Mouse (Mus musculus) midbrain, embryonic 11.5 days (tissue): ENCODE data around the gene Rmi2. TPM values are rescaled to one million over a fixed set of nuclear protein-coding genes. Genes with fewer than 3 reads are reported as not detected.

ENCODE experiments used
- ATAC-seq: fragments of 200-750 bp; cut with Nextera tagmentation; 2 replicates; pipeline ENCODE4 v1.8.0; 2017; ENCODE audit warnings: moderate TSS enrichment, moderate library complexity; ENCODE audit not compliant: low FRiP score
- DNase-seq: peaks from one replicate; pipeline ENCODE4 v3.0.0; 2015; ENCODE audit warnings: low spot score; ENCODE audit errors: missing footprints
- H3K27ac ChIP-seq: fragments of 300-500 bp; sonication (generic); 2 replicates; pipeline ENCODE4 v1.5.1; 2014; ENCODE audit warnings: low read depth, low read length
- H3K27me3 ChIP-seq: fragments of 300-500 bp; sonication (generic); 2 replicates; pipeline ENCODE4 v1.6.1; 2014; ENCODE audit warnings: mild to moderate bottlenecking, low read length, moderate library complexity, mixed read lengths; ENCODE audit not compliant: control insufficient read depth, insufficient read depth
- H3K36me3 ChIP-seq: fragments of 300-500 bp; sonication (generic); 2 replicates; pipeline ENCODE4 v1.6.1; 2014; ENCODE audit warnings: mild to moderate bottlenecking, low read length, moderate library complexity, mixed read lengths; ENCODE audit not compliant: control insufficient read depth, insufficient read depth
- H3K4me1 ChIP-seq: fragments of 300-500 bp; sonication (generic); 2 replicates; pipeline ENCODE4 v1.6.1; 2014; ENCODE audit warnings: low read length; ENCODE audit not compliant: control insufficient read depth, insufficient read depth
- H3K4me2 ChIP-seq: fragments of 300-500 bp; sonication (generic); 2 replicates; pipeline ENCODE4 v1.6.1; 2014; ENCODE audit warnings: mild to moderate bottlenecking, moderate library complexity
- H3K4me3 ChIP-seq: fragments of 300-500 bp; sonication (generic); 2 replicates; pipeline ENCODE4 v1.5.1; 2014; ENCODE audit warnings: low read depth, low read length
- H3K9ac ChIP-seq: fragments of 300-500 bp; sonication (generic); 2 replicates; pipeline ENCODE4 v1.6.1; 2014; ENCODE audit warnings: low read length
- H3K9me3 ChIP-seq: fragments of 300-500 bp; sonication (generic); 2 replicates; pipeline ENCODE4 v1.6.1; 2016; ENCODE audit warnings: low read length; ENCODE audit not compliant: control insufficient read depth
- WGBS: fragments of 180-500 bp; shearing (Covaris S2); extraction: QIAGEN DNeasy Blood & Tissue Kit; methylation state at CpG from one replicate; pipeline ENCODE4 v1.1.7; 2014; 5-methylcytosine and 5-hydroxymethylcytosine counted together
- polyA plus RNA-seq: library from polyadenylated mRNA; unstranded; fragments of >200 nt; fragmentation: Nextera tagmentation; extraction: Ambion mirVana; gene quantifications from 2 replicates; pipeline ENCODE4 v1.2.1, GENCODE M21; 2014

The Rmi2 gene
- polyA plus RNA-seq, 1 experiment from 2014 or later = 2.9 TPM

DNA sequence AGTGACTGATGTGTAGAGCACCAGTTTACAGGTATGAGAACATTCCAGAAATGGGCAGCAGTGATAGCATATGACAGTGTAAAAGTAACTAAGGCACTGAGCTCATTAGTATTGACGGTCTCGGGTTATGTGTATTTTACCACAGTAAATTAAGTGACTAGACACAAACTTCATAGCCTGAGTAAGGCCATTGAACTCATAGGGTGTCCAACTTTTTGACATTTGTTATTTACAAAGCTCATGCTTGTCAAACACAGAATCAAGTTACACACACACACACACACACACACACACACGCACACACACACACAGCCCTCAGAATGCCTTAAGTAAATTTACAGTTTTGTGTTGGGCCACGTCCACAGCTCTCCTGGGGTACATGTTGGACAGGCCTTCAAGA lies 105.1 kb downstream of the Rmi2 start:
- no peaks in the 10 kb centered on the region for H3K9me3 ChIP-seq
- no peak overlapping the region for H3K4me2 ChIP-seq
- no peaks in the 10 kb centered on the region for H3K27me3 ChIP-seq
- H3K9ac ChIP-seq = no peak overlapping the region
- DNase-seq (no peak), ATAC-seq (no peak)
- H3K4me1 ChIP-seq = peaks cover 13% of the 10 kb centered on the region
- no peaks in the 10 kb centered on the region for H3K36me3 ChIP-seq
- H3K27ac ChIP-seq = no peak overlapping the region
- H3K4me3 ChIP-seq = no peak overlapping the region
- WGBS = 81% methylated on average over 4 of the region's 4 CpGs

DNA sequence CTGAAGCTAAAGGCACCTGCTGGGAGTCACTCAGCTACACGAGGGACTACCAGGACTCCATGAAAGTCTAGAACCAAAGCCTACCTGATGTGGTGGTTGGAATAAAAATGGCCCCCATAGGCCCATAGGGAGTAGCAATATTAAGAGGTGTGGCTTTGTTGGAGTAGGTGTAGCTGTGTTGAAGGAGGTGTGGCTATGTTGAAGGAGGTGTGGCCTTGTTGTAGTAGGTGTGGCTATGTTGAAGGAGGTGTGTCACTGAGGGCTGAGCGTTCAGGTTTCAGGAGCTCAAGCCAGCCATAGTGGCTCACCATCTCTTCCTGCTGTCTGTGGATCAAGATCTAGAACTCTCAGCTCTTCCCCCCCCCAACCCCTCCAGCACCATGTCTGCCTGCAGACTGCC lies 105.8 kb downstream of the Rmi2 start:
- DNase-seq (no peak), ATAC-seq (no peak)
- peaks cover 13% of the 10 kb centered on the region for H3K4me1 ChIP-seq
- no peak overlapping the region for H3K27ac ChIP-seq
- H3K4me2 ChIP-seq = no peak overlapping the region
- 89% methylated on average over 2 of the region's 2 CpGs for WGBS
- H3K9ac ChIP-seq = no peak overlapping the region
- H3K36me3 ChIP-seq = no peaks in the 10 kb centered on the region
- H3K4me3 ChIP-seq = no peak overlapping the region
- H3K9me3 ChIP-seq = no peaks in the 10 kb centered on the region
- no peaks in the 10 kb centered on the region for H3K27me3 ChIP-seq

Other genes starting within 250 kb of the Rmi2 start
- 2.2 and 2.5 TPM in 2 replicates for gene Socs1, start 49.5 kb upstream of the Rmi2 start, polyA plus RNA-seq
- not detected in 2 replicates for gene Tnp2, start 46.4 kb upstream of the Rmi2 start, polyA plus RNA-seq
- not detected in 2 replicates for gene Prm3, start 44.1 kb upstream of the Rmi2 start, polyA plus RNA-seq
- not detected in 2 replicates for gene Prm2, start 38.9 kb upstream of the Rmi2 start, polyA plus RNA-seq
- gene Prm1, start 29.2 kb upstream of the Rmi2 start, polyA plus RNA-seq = not detected in 2 replicates
- gene Gm11172, start 22.1 kb upstream of the Rmi2 start, polyA plus RNA-seq = not detected in 2 replicates
- 103 and 110 TPM in 2 replicates for gene Snn, start 225.9 kb downstream of the Rmi2 start, polyA plus RNA-seq
- 61.8 and 63.4 TPM in 2 replicates for gene Litaf, start 231.1 kb downstream of the Rmi2 start, polyA plus RNA-seq